Mouse (Mus musculus): ENCODE measurements around the gene Fuca1. TPM values are rescaled to one million over a fixed set of nuclear protein-coding genes. Genes with fewer than 3 reads are reported as not detected.
A peak's percentile ranks its signal among the peaks of the same experiment; 100 is the strongest.

Gene Fuca1
- polyA plus RNA-seq, 1 experiment = 172 TPM

DNA sequence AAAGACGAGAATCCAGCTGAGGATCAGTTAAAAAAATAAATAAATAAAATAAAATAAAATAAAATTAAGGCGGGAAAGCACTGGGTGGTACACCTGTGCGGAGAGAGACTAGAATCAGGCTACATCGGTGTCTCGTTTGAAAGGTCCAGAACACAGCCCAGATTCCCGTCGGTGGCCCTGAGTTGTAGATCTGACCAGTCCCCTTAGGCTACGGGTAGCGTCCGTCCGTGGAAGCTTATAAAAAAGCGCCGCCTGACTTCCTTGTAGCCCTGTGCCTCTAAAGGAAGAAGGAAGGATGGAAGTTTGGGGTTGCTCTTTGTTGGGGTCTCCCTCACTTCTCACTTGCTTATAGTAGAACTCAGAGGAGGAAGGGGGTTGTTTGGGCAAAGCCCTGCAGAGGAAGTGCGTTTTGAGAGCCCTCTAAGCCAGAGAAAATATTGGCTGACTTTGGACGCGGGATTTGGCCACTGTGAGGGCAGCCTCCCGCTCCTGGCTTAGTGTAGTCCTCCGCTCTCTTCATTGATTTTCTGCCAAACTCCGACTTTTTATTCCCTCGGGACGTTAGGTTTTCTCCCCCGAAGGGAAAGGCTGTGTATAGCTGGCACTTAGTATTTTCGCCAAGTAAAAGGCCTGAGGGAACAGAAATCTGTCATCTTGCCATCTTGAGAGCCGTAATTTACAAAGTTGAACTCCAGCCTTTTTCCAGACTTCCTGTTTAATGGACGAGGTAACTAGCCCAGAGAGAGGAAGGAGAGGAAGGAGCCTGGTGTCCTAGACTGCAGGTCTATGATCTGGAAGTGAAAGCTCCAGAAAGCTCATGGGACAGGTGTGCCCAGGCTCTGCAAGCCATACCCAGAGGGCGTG is 954 bp downstream of the Fuca1 start:
- TF ChIP-seq POLR2A (IDR thresholded peaks at IDR 0.05; ENCODE audit: borderline replicate concordance, control insufficient read depth, low read depth, low read length) (no peak), CTCF (IDR thresholded peaks at IDR 0.05; ENCODE audit: control insufficient read depth, insufficient read depth, low read length) (no peak)
- peak overlapping the region; percentile 97 for H3K4me3 ChIP-seq (replicated peaks; ENCODE audit: control insufficient read depth, low read depth, low read length)
- WGBS = 2% methylated on average over 26 of the region's 26 CpGs
- peak overlapping the region; percentile 71 for H3K27ac ChIP-seq (ENCODE audit: control insufficient read depth, insufficient read depth, low read depth, low read length, poor library complexity)
- H3K4me1 ChIP-seq (ENCODE audit: control insufficient read depth, insufficient read depth, low read length) = peaks cover 6% of the 10 kb centered on the region

DNA sequence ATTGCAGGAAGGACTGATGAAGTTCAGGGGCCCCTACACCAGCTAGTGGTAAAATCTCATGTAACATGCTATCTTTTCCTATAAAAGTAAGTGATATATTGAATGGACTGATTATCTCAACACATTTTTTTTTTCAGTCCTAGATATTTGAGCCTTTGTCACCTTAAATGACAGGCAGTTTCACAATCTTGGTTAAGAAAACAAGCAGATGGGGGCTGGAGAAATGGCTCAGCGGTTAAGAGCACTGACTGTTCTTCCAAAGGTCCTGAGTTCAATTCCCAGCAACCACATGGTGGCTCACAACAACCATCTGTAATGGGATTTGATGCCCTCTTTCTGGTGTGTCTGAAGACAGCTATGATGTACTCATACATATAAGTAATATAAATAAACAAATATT is 1.7 kb downstream of the Fuca1 start:
- TF ChIP-seq CTCF (IDR thresholded peaks at IDR 0.05; ENCODE audit: control insufficient read depth, insufficient read depth, low read length) (no peak), POLR2A (IDR thresholded peaks at IDR 0.05; ENCODE audit: borderline replicate concordance, control insufficient read depth, low read depth, low read length) (no peak)
- Histone ChIP-seq H3K27ac (ENCODE audit: control insufficient read depth, insufficient read depth, low read depth, low read length, poor library complexity) (no peak overlapping the region), H3K4me1 (ENCODE audit: control insufficient read depth, insufficient read depth, low read length) (peaks cover 6% of the 10 kb centered on the region), H3K4me3 (replicated peaks; ENCODE audit: control insufficient read depth, low read depth, low read length) (no peak overlapping the region)
- WGBS = 45% methylated on average over 1 of the region's 1 CpGs

DNA sequence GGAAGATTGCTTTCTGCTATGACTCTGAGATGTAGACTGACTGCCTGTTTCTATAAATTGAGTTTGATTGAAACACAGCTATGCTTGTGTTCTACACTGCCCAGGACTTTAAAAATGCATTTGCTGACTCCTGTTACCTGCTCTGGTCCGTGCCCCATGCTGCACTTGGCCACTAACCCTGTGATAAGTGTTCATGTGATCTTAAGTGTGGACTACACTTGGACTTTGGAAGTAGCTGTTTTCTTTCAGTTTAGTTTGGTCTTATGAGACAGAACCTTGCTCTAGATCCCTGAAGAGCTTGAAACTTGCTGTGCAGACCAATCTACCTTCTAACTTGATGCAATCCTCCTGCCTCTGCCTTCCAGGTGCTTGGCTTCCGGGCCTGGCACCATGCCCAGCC is 3.9 kb downstream of the Fuca1 start:
- Histone ChIP-seq H3K27ac (ENCODE audit: control insufficient read depth, insufficient read depth, low read depth, low read length, poor library complexity) (no peak overlapping the region), H3K4me3 (replicated peaks; ENCODE audit: control insufficient read depth, low read depth, low read length) (no peak overlapping the region), H3K4me1 (ENCODE audit: control insufficient read depth, insufficient read depth, low read length) (peaks cover under 1% of the 10 kb centered on the region; the same call in 1 of the 2 replicates)
- WGBS = 84% methylated on average over 2 of the region's 2 CpGs
- no peak for TF ChIP-seq CTCF (IDR thresholded peaks at IDR 0.05; ENCODE audit: control insufficient read depth, insufficient read depth, low read length)

GRCm38 (mm10) chr4:135925341-135925740 is 4.8 kb downstream of the Fuca1 start:
- Histone ChIP-seq H3K4me1 (ENCODE audit: control insufficient read depth, insufficient read depth, low read length) (no peaks in the 10 kb centered on the region; the same call in 1 of the 2 replicates), H3K27ac (ENCODE audit: control insufficient read depth, insufficient read depth, low read depth, low read length, poor library complexity) (no peak overlapping the region), H3K4me3 (replicated peaks; ENCODE audit: control insufficient read depth, low read depth, low read length) (no peak overlapping the region)
- WGBS = 69% methylated on average over 5 of the region's 5 CpGs
- TF ChIP-seq CTCF (IDR thresholded peaks at IDR 0.05; ENCODE audit: control insufficient read depth, insufficient read depth, low read length) (no peak), POLR2A (IDR thresholded peaks at IDR 0.05; ENCODE audit: borderline replicate concordance, control insufficient read depth, low read depth, low read length) (no peak)

- 79% methylated on average over 10 of the region's 10 CpGs for WGBS
- TF ChIP-seq CTCF (IDR thresholded peaks at IDR 0.05; ENCODE audit: control insufficient read depth, insufficient read depth, low read length) = no peak
- TF ChIP-seq POLR2A (IDR thresholded peaks at IDR 0.05; ENCODE audit: borderline replicate concordance, control insufficient read depth, low read depth, low read length) = no peak
- Histone ChIP-seq H3K27ac (ENCODE audit: control insufficient read depth, insufficient read depth, low read depth, low read length, poor library complexity) (no peak overlapping the region), H3K4me3 (replicated peaks; ENCODE audit: control insufficient read depth, low read depth, low read length) (no peak overlapping the region), H3K4me1 (ENCODE audit: control insufficient read depth, insufficient read depth, low read length) (no peaks in the 10 kb centered on the region; the same call in 1 of the 2 replicates)
Observed at GRCm38 (mm10) chr4:135926195-135926808, 5.8 kb downstream of the Fuca1 start.

DNA sequence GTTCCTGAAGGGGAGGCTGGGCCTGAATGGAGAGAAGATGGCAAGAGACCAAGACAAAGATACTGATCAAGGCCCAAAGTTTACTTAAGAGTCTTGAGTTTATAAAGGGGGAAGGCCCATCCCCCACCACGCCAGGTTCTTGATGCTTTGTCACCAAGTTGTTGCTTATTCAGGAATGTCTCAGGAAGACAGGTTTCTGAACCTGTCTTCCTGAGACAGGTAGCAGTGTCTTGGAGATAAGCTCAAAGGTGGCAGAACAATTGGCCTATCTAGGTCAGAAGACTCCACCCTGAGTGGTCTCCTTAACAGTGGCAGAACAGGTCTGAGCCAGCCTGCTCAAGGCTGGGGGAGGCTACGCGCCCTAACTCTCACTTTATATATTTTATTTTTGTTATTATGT is 6.3 kb downstream of the Fuca1 start:
- Histone ChIP-seq H3K4me3 (replicated peaks; ENCODE audit: control insufficient read depth, low read depth, low read length) (no peak overlapping the region), H3K27ac (ENCODE audit: control insufficient read depth, insufficient read depth, low read depth, low read length, poor library complexity) (no peak overlapping the region), H3K4me1 (ENCODE audit: control insufficient read depth, insufficient read depth, low read length) (no peaks in the 10 kb centered on the region; the same call in 1 of the 2 replicates)
- TF ChIP-seq CTCF (IDR thresholded peaks at IDR 0.05; ENCODE audit: control insufficient read depth, insufficient read depth, low read length) = no peak
- 89% methylated on average over 3 of the region's 3 CpGs for WGBS

- Histone ChIP-seq H3K4me3 (replicated peaks; ENCODE audit: control insufficient read depth, low read depth, low read length) (no peak overlapping the region), H3K27ac (ENCODE audit: control insufficient read depth, insufficient read depth, low read depth, low read length, poor library complexity) (no peak overlapping the region), H3K4me1 (ENCODE audit: control insufficient read depth, insufficient read depth, low read length) (no peaks in the 10 kb centered on the region; the same call in 1 of the 2 replicates)
- WGBS = 93% methylated on average over 9 of the region's 9 CpGs
- TF ChIP-seq CTCF (IDR thresholded peaks at IDR 0.05; ENCODE audit: control insufficient read depth, insufficient read depth, low read length) = no peak
- TF ChIP-seq POLR2A (IDR thresholded peaks at IDR 0.05; ENCODE audit: borderline replicate concordance, control insufficient read depth, low read depth, low read length) = no peak
Observed at GRCm38 (mm10) chr4:135928376-135928775, 7.8 kb downstream of the Fuca1 start.

DNA sequence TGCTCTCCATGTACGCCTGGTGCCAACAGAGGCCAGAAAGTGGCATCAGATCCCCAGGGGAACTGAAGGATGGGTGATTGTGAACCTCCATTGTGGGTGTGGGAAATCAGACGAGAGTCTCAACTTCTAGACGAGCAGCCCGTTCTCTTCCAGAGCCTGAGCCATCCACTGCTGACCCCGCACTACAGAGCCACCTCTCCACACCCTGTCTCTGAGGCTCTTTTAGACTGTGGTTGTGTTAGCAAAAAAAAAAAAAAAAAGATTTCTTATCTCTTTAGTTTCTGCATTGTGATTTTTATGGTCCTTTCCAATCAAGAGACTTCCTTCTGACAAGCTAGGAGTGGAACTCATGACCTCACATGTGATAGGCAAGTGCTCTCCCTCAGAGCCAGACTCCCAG is 8.9 kb downstream of the Fuca1 start:
- Histone ChIP-seq H3K27ac (ENCODE audit: control insufficient read depth, insufficient read depth, low read depth, low read length, poor library complexity) (no peak overlapping the region), H3K4me3 (replicated peaks; ENCODE audit: control insufficient read depth, low read depth, low read length) (no peak overlapping the region), H3K4me1 (ENCODE audit: control insufficient read depth, insufficient read depth, low read length) (no peaks in the 10 kb centered on the region; the same call in 1 of the 2 replicates)
- 83% methylated on average over 5 of the region's 5 CpGs for WGBS
- TF ChIP-seq CTCF (IDR thresholded peaks at IDR 0.05; ENCODE audit: control insufficient read depth, insufficient read depth, low read length) (no peak), POLR2A (IDR thresholded peaks at IDR 0.05; ENCODE audit: borderline replicate concordance, control insufficient read depth, low read depth, low read length) (no peak)

Measured in bone marrow, adult 2 months (tissue).